Mouse (Mus musculus) heart, postnatal 0 days (tissue): ENCODE results near the gene Slc23a2.

ENCODE experiments used
- CTCF ChIP-seq: IDR thresholded peaks from 2 replicates; pipeline ENCODE4 v1.5.1; 2016; ENCODE audit warnings: antibody characterized with exemption, control low read depth, low read depth
- EP300 ChIP-seq: IDR thresholded peaks from 2 replicates; pipeline ENCODE4 v1.6.1; 2016; ENCODE audit warnings: antibody characterized with exemption, low read depth

- TF ChIP-seq CTCF: no peak
- TF ChIP-seq EP300: no peak
Observed at GRCm38 (mm10) chr2:132004495-132005136, 140.3 kb downstream of the Slc23a2 start.
